Mouse (Mus musculus): ENCODE data around the gene Wsb2.
"Not testable (repeated sequence)": the region's sequence is repeated elsewhere in the genome, so short reads cannot be mapped to it uniquely, and the experiment has no call there.

Gene Wsb2

DNA sequence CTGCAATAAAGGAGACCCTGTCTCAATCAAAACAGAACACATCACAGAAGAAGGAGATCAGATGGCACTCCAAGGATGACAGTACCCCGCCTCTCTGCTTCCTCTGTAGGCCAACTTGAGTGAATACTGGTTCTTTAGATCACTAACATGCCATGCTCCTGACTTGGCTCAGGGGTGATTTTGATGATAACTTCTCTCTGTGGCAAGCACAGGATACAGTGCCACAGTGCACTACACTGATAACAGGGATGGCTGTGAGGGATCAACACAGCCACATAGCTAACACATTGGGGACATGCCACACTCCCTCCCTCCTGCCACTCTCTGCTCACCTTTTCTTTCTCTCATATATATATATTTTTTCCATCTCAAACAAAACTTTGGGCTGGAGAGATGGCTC lies 33.8 kb downstream of the Wsb2 start:
- no peak for DNase-seq

- DNase-seq, result no peak
Measured at GRCm38 (mm10) chr5:117395834-117396233, 38.7 kb downstream of the Wsb2 start.

DNA sequence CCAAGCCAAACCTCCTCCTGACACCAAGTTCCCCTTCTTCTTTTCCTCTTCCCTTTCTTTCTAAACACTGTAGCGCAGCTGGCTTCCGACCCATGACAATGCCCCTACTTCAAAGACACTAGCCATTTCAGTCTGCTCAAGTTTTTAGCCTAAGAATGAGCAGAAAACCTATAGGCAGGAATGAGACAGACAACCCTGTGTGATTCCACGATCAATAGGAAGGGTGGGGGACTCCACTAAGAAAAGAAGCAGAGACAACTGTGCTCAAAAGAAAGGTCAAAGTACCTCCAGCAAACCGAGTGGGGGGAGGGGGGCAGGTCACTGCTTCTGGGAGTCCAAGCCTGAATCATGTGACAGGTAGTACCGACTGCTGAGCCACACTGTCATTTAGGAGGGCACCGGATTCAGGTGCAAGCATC lies 39.5 kb downstream of the Wsb2 start:
- DNase-seq, result no peak

DNA sequence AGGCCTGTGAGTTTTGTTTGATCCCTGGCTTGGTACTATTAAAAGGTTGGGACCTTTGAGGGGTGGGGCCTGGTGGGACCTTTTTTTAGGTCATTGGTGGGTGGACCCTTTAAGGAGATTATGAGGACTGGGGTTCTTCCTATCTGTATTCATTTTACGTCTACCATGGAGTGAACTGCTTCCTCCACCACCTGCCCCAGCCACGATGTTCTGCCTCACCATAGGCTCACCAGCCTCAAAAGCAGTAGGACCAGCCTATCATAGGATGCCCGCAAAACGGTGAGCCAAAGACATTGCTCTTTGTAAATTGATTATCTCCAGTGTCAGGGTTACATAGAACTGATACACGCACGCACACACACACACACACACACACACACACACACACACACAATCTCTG lies 40.3 kb downstream of the Wsb2 start:
- no peak for DNase-seq

GRCm38 (mm10) chr5:117398007-117398550 lies 41.0 kb downstream of the Wsb2 start:
- DNase-seq, result no peak

GRCm38 (mm10) chr5:117399281-117399680 lies 42.2 kb downstream of the Wsb2 start:
- DNase-seq, result no peak

GRCm38 (mm10) chr5:117403609-117404008 lies 46.5 kb downstream of the Wsb2 start:
- DNase-seq, result no peak

DNA sequence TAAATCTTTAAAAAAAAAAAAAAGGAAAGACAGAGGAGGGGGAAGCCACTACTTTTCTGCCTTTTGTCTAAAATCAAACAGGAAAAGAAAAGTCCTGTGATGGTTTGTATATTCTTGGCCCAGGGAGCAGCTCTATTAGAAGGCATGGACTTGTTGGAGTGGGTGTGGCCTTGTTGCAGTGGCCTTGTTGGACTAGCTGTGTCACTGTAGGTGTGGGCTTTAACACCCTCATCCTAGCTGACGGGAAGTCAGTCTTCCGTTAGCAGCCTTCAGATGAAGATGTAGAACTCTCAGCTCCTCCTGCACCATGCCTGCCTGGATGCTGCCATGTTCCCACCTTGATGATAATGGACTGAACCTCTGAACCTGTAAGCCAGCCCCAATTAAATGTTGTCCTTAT lies 47.6 kb downstream of the Wsb2 start:
- DNase-seq, result not testable (repeated sequence)

GRCm38 (mm10) chr5:117408216-117408615 lies 51.1 kb downstream of the Wsb2 start:
- no peak for DNase-seq

DNA sequence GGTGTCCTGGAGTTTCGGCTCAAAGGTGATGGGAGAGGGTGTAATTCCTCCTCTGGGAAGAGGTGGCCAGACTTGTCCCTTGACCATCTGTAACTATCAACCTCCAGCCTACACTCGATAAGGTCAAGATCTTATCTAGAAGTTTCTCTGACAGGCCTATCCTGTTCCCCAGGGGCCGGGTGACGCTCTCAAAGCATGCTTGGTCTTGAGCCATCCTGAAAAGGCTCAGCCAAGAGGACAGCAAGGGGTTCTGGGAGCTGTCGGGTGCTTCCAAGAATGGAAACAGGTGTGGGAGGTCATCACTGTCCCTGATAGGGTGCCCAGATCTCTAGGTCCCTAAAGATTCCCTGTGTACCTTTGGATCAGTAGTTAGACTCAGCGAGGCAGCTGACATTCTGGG lies 52.3 kb downstream of the Wsb2 start:
- no peak for DNase-seq

- peak; percentile 83 for DNase-seq
Measured at GRCm38 (mm10) chr5:117413507-117414501, 56.7 kb downstream of the Wsb2 start, which contains the start of gene Ksr2. Ksr2 (plus strand) TSS chr5:117414000.

- peak; percentile 16 for DNase-seq
Measured at GRCm38 (mm10) chr5:117414611-117415010, 57.5 kb downstream of the Wsb2 start.

- peak; percentile 14 for DNase-seq
Measured at GRCm38 (mm10) chr5:117415011-117415912, 58.2 kb downstream of the Wsb2 start.

- no peak for DNase-seq
Measured at GRCm38 (mm10) chr5:117417442-117417841, 60.3 kb downstream of the Wsb2 start.
